8 mouse cellular contexts compared by ENCODE assay signal in genomic region chr17:90628469-90628868, GRCm38 (mm10).
DNase-seq lines count a peak whose midpoint lies in the region; ATAC-seq lines count a peak whose summit lies in the region.

No protein-coding gene starts in this region.

- no peak overlapping the region for H3K27ac ChIP-seq in heart, embryonic 10.5 days
- no peak overlapping the region for H3K27ac ChIP-seq in forebrain, embryonic 13.5 days

- peak; percentile 8 for DNase-seq in heart, adult 8-10 months (ENCODE audit: low spot score)
- no peak for DNase-seq in heart, embryonic 10.5 days (ENCODE audit: low spot score)
- peak; percentile 59 to 64 for DNase-seq in right cerebral cortex, adult 2 months (ENCODE audit: low spot score in 2 of 2)
- DNase-seq in right cerebral cortex, postnatal 4 days: no peak
- no peak for DNase-seq in spleen, adult 12 weeks (ENCODE audit: low spot score)
- no peak for DNase-seq in testis, postnatal 10 days (ENCODE audit: low spot score)

- 47% methylated on average over 2 of the region's 2 CpGs for WGBS in heart, embryonic 10.5 days
- 7% methylated on average over 2 of the region's 2 CpGs for WGBS in forebrain, embryonic 13.5 days

- no peak overlapping the region for H3K4me2 ChIP-seq in forebrain, embryonic 13.5 days

- H3K27me3 ChIP-seq in heart, embryonic 10.5 days (ENCODE audit: insufficient read depth, poor library complexity, severe bottlenecking): no peaks in the 10 kb centered on the region
- H3K27me3 ChIP-seq in forebrain, embryonic 13.5 days: no peaks in the 10 kb centered on the region

- peak; percentile 89 for ATAC-seq in forebrain, embryonic 13.5 days
- ATAC-seq in megakaryocyte progenitor cell, adult 5-6 weeks (replicated peaks; ENCODE audit: poor library complexity): peak; percentile 96

- H3K4me3 ChIP-seq in heart, embryonic 10.5 days: no peak overlapping the region
- H3K4me3 ChIP-seq in forebrain, embryonic 13.5 days: no peak overlapping the region

- no peaks in the 10 kb centered on the region for H3K9me3 ChIP-seq in heart, embryonic 10.5 days
- H3K9me3 ChIP-seq in forebrain, embryonic 13.5 days (replicated peaks): no peaks in the 10 kb centered on the region

- H3K36me3 ChIP-seq in heart, embryonic 10.5 days: no peaks in the 10 kb centered on the region
- no peaks in the 10 kb centered on the region for H3K36me3 ChIP-seq in forebrain, embryonic 13.5 days (ENCODE audit: poor library complexity, severe bottlenecking)

- no peaks in the 10 kb centered on the region for H3K4me1 ChIP-seq in heart, embryonic 10.5 days
- H3K4me1 ChIP-seq in forebrain, embryonic 13.5 days: peaks cover 12% of the 10 kb centered on the region; the same call in 1 of the 2 replicates

- no peak overlapping the region for H3K9ac ChIP-seq in forebrain, embryonic 13.5 days

Comparison
In these comparisons a context has a peak if more than half of its experiments do, and no peak if none do; other contexts are left out.
1. DNase-seq: peak in heart, adult 8-10 months (single experiment) and right cerebral cortex, adult 2 months (2 of 2); none in heart, embryonic 10.5 days (single experiment), right cerebral cortex, postnatal 4 days (single experiment), spleen, adult 12 weeks (single experiment) and testis, postnatal 10 days (single experiment).